Mouse (Mus musculus) MEL (cell line): ENCODE results near the gene Fcgr1. TPM values are rescaled to one million over a fixed set of nuclear protein-coding genes. Genes with fewer than 3 reads are reported as not detected.

Experiments used
- DNase-seq: peaks from one replicate; pipeline ENCODE4 v3.0.0; 2011; ENCODE audit warnings: low read depth, low spot score
- H3K27ac ChIP-seq: 2 replicates; pipeline ENCODE4 v1.5.1; 2012; ENCODE audit warnings: low read depth, mild to moderate bottlenecking, control low read depth, low read length, moderate library complexity; ENCODE audit not compliant: control insufficient read depth
- H3K27me3 ChIP-seq, 2 experiments: fragments of 150-350 bp in 1 of 2; sonication (generic) in 1 of 2; 2 replicates each; pipeline ENCODE4 v1.6.1; 2012; ENCODE audit warnings: low read length in 2 of 2, mild to moderate bottlenecking in 2 of 2, improper control_type of control experiment in 1 of 2, moderate library complexity in 1 of 2; ENCODE audit not compliant: insufficient read depth in 2 of 2, control insufficient read depth in 1 of 2
- H3K36me3 ChIP-seq, 2 experiments: 2 replicates each; pipeline ENCODE4 v1.6.1; 2012 to 2014; ENCODE audit warnings: low read length in 2 of 2, improper control_type of control experiment in 1 of 2, inconsistent platforms in 1 of 2, mild to moderate bottlenecking in 1 of 2; ENCODE audit not compliant: insufficient read depth in 2 of 2, control insufficient read depth in 1 of 2
- H3K4me1 ChIP-seq, 2 experiments: fragments of 150-350 bp in 1 of 2; sonication (generic) in 1 of 2; 2 replicates each; pipeline ENCODE4 v1.6.1; 2012; ENCODE audit warnings: low read length in 2 of 2, improper control_type of control experiment in 1 of 2, mild to moderate bottlenecking in 1 of 2; ENCODE audit not compliant: insufficient read depth in 2 of 2, control insufficient read depth in 1 of 2
- H3K4me3 ChIP-seq, 2 experiments: fragments of 150-350 bp in 1 of 2; sonication (generic) in 1 of 2; 2 replicates each; pipeline ENCODE4 v1.5.1; 2012; ENCODE audit warnings: low read depth in 2 of 2, low read length in 2 of 2, mild to moderate bottlenecking in 2 of 2, moderate library complexity in 2 of 2, control low read depth in 1 of 2, improper control_type of control experiment in 1 of 2; ENCODE audit not compliant: control insufficient read depth in 1 of 2, insufficient read depth in 1 of 2
- H3K79me2 ChIP-seq: 2 replicates; pipeline ENCODE4 v1.6.1; 2012; ENCODE audit warnings: mild to moderate bottlenecking, low read length, moderate library complexity; ENCODE audit not compliant: control insufficient read depth, poor library complexity, insufficient read depth
- H3K9ac ChIP-seq: 2 replicates; pipeline ENCODE4 v1.6.1; 2012; ENCODE audit warnings: low read depth, mild to moderate bottlenecking, control low read depth, low read length, moderate library complexity; ENCODE audit not compliant: control insufficient read depth, poor library complexity, severe bottlenecking
- H3K9me3 ChIP-seq: fragments of 150-350 bp; sonication (generic); replicated peaks from 2 replicates; pipeline ENCODE4 v1.6.1; 2012; ENCODE audit warnings: mild to moderate bottlenecking, low read length, improper control_type of control experiment, moderate library complexity; ENCODE audit not compliant: insufficient read depth
- CHD1 ChIP-seq: IDR thresholded peaks from 2 replicates; pipeline ENCODE4 v1.6.1; 2012; ENCODE audit warnings: low read depth, mild to moderate bottlenecking, inconsistent platforms, low read length, improper control_type of control experiment
- CTCF ChIP-seq, 3 experiments: IDR thresholded peaks in 2 of 3; conservative IDR thresholded peaks in 1 of 3; 2 replicates each; pipeline ENCODE4 v1.5.1; 2011 to 2012; ENCODE audit warnings: low read length in 3 of 3, low read depth in 2 of 3, mild to moderate bottlenecking in 2 of 3, improper control_type of control experiment in 1 of 3, inconsistent platforms in 1 of 3, mixed read lengths in 1 of 3, moderate library complexity in 1 of 3; ENCODE audit not compliant: control insufficient read depth in 1 of 3, insufficient read depth in 1 of 3, poor library complexity in 1 of 3, severe bottlenecking in 1 of 3
- EP300 ChIP-seq, 2 experiments: IDR thresholded peaks; 2 replicates each; pipeline ENCODE4 v1.6.1; 2011; ENCODE audit warnings: improper control_type of control experiment in 2 of 2, low read length in 2 of 2, low read depth in 1 of 2, mild to moderate bottlenecking in 1 of 2
- GABPA ChIP-seq: IDR thresholded peaks from 2 replicates; pipeline ENCODE4 v1.6.1; 2012; ENCODE audit warnings: low read depth, mild to moderate bottlenecking, inconsistent platforms, low read length, improper control_type of control experiment, moderate library complexity
- HCFC1 ChIP-seq: IDR thresholded peaks from 2 replicates; pipeline ENCODE4 v1.6.1; 2012; ENCODE audit warnings: low read depth, mild to moderate bottlenecking, inconsistent platforms, low read length, improper control_type of control experiment, moderate library complexity
- MXI1 ChIP-seq: IDR thresholded peaks from 2 replicates; pipeline ENCODE4 v1.6.1; 2011; ENCODE audit warnings: mild to moderate bottlenecking, low read depth, low read length, improper control_type of control experiment
- MYB ChIP-seq: IDR thresholded peaks from 2 replicates; pipeline ENCODE4 v1.6.1; 2011; ENCODE audit warnings: mild to moderate bottlenecking, low read depth, low read length, improper control_type of control experiment
- NRF1 ChIP-seq: IDR thresholded peaks from 2 replicates; pipeline ENCODE4 v1.6.1; 2014; ENCODE audit warnings: low read depth, mild to moderate bottlenecking, inconsistent platforms, low read length, improper control_type of control experiment, moderate library complexity; ENCODE audit not compliant: poor library complexity, insufficient read depth, severe bottlenecking
- POLR2AphosphoS5 ChIP-seq: IDR thresholded peaks from 2 replicates; pipeline ENCODE4 v1.6.1; 2012; ENCODE audit warnings: low read depth, borderline replicate concordance, mild to moderate bottlenecking, inconsistent platforms, low read length, moderate library complexity, mixed read lengths
- RAD21 ChIP-seq: IDR thresholded peaks from 2 replicates; pipeline ENCODE4 v1.6.1; 2011; ENCODE audit warnings: mild to moderate bottlenecking, low read depth, low read length, improper control_type of control experiment
- RCOR1 ChIP-seq: IDR thresholded peaks from 2 replicates; pipeline ENCODE4 v1.6.1; 2012; ENCODE audit warnings: low read depth, mild to moderate bottlenecking, inconsistent platforms, low read length, improper control_type of control experiment
- SIN3A ChIP-seq: IDR thresholded peaks from 2 replicates; pipeline ENCODE4 v1.6.1; 2012; ENCODE audit warnings: low read length, improper control_type of control experiment, inconsistent platforms
- SMC3 ChIP-seq: IDR thresholded peaks from 2 replicates; pipeline ENCODE4 v1.6.1; 2011; ENCODE audit warnings: low read depth, low read length, improper control_type of control experiment
- TAL1 ChIP-seq: IDR thresholded peaks from 2 replicates; pipeline ENCODE4 v1.6.1; 2012; ENCODE audit warnings: mild to moderate bottlenecking, inconsistent platforms, low read length, moderate library complexity, mixed read lengths
- TCF12 ChIP-seq: IDR thresholded peaks from 2 replicates; pipeline ENCODE4 v1.6.1; 2014; ENCODE audit warnings: low read depth, mild to moderate bottlenecking, inconsistent platforms, low read length, improper control_type of control experiment, moderate library complexity
- UBTF ChIP-seq: IDR thresholded peaks from 2 replicates; pipeline ENCODE4 v1.6.1; 2012; ENCODE audit warnings: low read depth, mild to moderate bottlenecking, inconsistent platforms, low read length, improper control_type of control experiment, moderate library complexity, borderline replicate concordance; ENCODE audit not compliant: insufficient read depth
- USF2 ChIP-seq, 2 experiments: IDR thresholded peaks; 2 replicates each; pipeline ENCODE4 v1.6.1; 2011 to 2012; ENCODE audit warnings: improper control_type of control experiment in 2 of 2, low read length in 2 of 2, borderline replicate concordance in 1 of 2, inconsistent platforms in 1 of 2, low read depth in 1 of 2, mild to moderate bottlenecking in 1 of 2; ENCODE audit not compliant: insufficient read depth in 1 of 2
- ZC3H11A ChIP-seq: IDR thresholded peaks from 2 replicates; pipeline ENCODE4 v1.6.1; 2012; ENCODE audit warnings: low read depth, mild to moderate bottlenecking, inconsistent platforms, low read length, improper control_type of control experiment
- ZNF384 ChIP-seq: IDR thresholded peaks from 2 replicates; pipeline ENCODE4 v1.6.1; 2012; ENCODE audit warnings: low read depth, mild to moderate bottlenecking, inconsistent platforms, low read length, improper control_type of control experiment
- polyA plus RNA-seq, 2 experiments: library from polyadenylated mRNA; stranded (reverse) in 1 of 2; unstranded in 1 of 2; fragments of >175 nt in 1 of 2; fragments of >200 nt in 1 of 2; gene quantifications; 2 replicates each; pipeline versions ENCODE4 v1.2.1 to v1.2.4; 2012; ENCODE audit warnings: low replicate concordance in 2 of 2, low read depth in 1 of 2; ENCODE audit not compliant: insufficient read length in 2 of 2, insufficient read depth in 1 of 2, missing spikeins in 1 of 2
- total RNA-seq: library from RNA; depleted of rRNA; stranded (reverse); fragments of 300-350 nt; gene quantifications from 2 replicates; pipeline ENCODE4 v1.2.3, GENCODE M21; 2012

Fcgr1 gene
- total and polyA plus RNA-seq, 3 experiments = 2.8 to 4.7 TPM; not detected in 1

GRCm38 (mm10) chr3:96284457-96284856 is 9.3 kb downstream of the Fcgr1 start:
- Histone ChIP-seq H3K9ac (no peak overlapping the region), H3K79me2 (no peaks in the 10 kb centered on the region), H3K9me3 (no peaks in the 10 kb centered on the region), H3K36me3 (no peaks in the 10 kb centered on the region), H3K27me3 (no peaks in the 10 kb centered on the region), H3K4me3 (no peak overlapping the region), H3K4me1 (no peaks in the 10 kb centered on the region), H3K27ac (no peak overlapping the region)
- TF ChIP-seq ZC3H11A (peak; percentile 49), SMC3 (peak; percentile 46), UBTF (no peak), POLR2AphosphoS5 (no peak), RAD21 (peak; percentile 75), TAL1 (no peak), MYB (no peak), ZNF384 (no peak), CTCF (IDR thresholded peaks at IDR 0.05 in 2 of 3, conservative IDR thresholded peaks at IDR 0.05 in 1 of 3; ENCODE audit: control insufficient read depth in 1 of 3, insufficient read depth in 1 of 3, low read depth in 2 of 3, low read length in 3 of 3, poor library complexity in 1 of 3, severe bottlenecking in 1 of 3) (peak; percentile 25 to 67 (median 42); a peak in 5 of 6 replicates), GABPA (no peak), TCF12 (no peak), EP300 (IDR thresholded peaks at IDR 0.05; ENCODE audit: low read depth in 1 of 2, low read length in 2 of 2) (no peak)
- DNase-seq = peak; percentile 53

DNA sequence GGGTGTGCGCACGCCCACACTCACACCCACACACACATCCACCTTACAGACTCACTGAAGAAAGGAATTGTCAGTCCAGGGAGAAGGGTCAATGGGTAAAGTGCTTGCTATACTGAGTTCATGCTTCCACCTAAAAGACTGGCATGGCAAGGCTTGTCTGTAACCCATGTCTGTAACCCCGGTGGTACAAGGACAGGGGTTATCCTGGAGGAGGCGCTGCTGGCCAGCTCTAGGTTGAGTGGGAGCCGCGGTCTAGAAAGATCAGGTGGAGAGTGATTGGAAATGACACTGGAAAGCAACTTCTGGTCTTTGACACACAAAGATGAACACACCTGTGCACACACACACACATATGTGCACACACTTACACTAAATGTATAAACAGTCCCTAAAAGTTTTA is 13.1 kb downstream of the Fcgr1 start:
- no peak overlapping the region for H3K4me3 ChIP-seq
- peak; percentile 38 for DNase-seq
- TF ChIP-seq SIN3A (no peak), USF2 (IDR thresholded peaks at IDR 0.05; ENCODE audit: borderline replicate concordance in 1 of 2, insufficient read depth in 1 of 2, low read depth in 1 of 2, low read length in 2 of 2) (no peak), CTCF (IDR thresholded peaks at IDR 0.05 in 2 of 3, conservative IDR thresholded peaks at IDR 0.05 in 1 of 3; ENCODE audit: control insufficient read depth in 1 of 3, insufficient read depth in 1 of 3, low read depth in 2 of 3, low read length in 3 of 3, poor library complexity in 1 of 3, severe bottlenecking in 1 of 3) (peak; percentile 24 to 59 (median 54); a peak in 5 of 6 replicates), HCFC1 (no peak), RAD21 (peak; percentile 53), NRF1 (no peak), SMC3 (peak; percentile 32; the same call in 1 of the 2 replicates), RCOR1 (no peak), CHD1 (no peak), MXI1 (no peak), ZC3H11A (peak; percentile 35)
- no peak overlapping the region for H3K9ac ChIP-seq
- peaks cover 0 to 10% of the 10 kb centered on the region in 2 experiments; a peak in 2 of 4 replicates for H3K36me3 ChIP-seq
- H3K27ac ChIP-seq = no peak overlapping the region
- no peaks in the 10 kb centered on the region; the same call in 1 of the 2 replicates for H3K79me2 ChIP-seq
- H3K9me3 ChIP-seq = no peaks in the 10 kb centered on the region
- no peaks in the 10 kb centered on the region for H3K27me3 ChIP-seq
- H3K4me1 ChIP-seq = peaks cover 2 to 13% of the 10 kb centered on the region in 2 experiments
